Mouse (Mus musculus) CH12.LX (cell line): ENCODE data around the gene Pxt1.

Source experiments
- CHD2 ChIP-seq: IDR thresholded peaks from 2 replicates; pipeline ENCODE4 v1.6.1; 2011; ENCODE audit warnings: low read length, improper control_type of control experiment
- CTCF ChIP-seq, 2 experiments: IDR thresholded peaks in 1 of 2; conservative IDR thresholded peaks in 1 of 2; 2 replicates each; pipeline ENCODE4 v1.5.1; 2011 to 2012; ENCODE audit warnings: low read depth in 2 of 2, low read length in 2 of 2, improper control_type of control experiment in 1 of 2, inconsistent platforms in 1 of 2, mild to moderate bottlenecking in 1 of 2, moderate library complexity in 1 of 2
- EP300 ChIP-seq: IDR thresholded peaks from 2 replicates; pipeline ENCODE4 v1.6.1; 2011; ENCODE audit warnings: low read length, improper control_type of control experiment
- ETS1 ChIP-seq: conservative IDR thresholded peaks from 2 replicates; pipeline ENCODE4 v1.6.1; 2012; ENCODE audit warnings: low read depth, mild to moderate bottlenecking, inconsistent platforms, low read length, improper control_type of control experiment, moderate library complexity
- HCFC1 ChIP-seq: IDR thresholded peaks from 2 replicates; pipeline ENCODE4 v1.6.1; 2012; ENCODE audit warnings: low read depth, mild to moderate bottlenecking, inconsistent platforms, low read length, improper control_type of control experiment
- MAX ChIP-seq: IDR thresholded peaks from 2 replicates; pipeline ENCODE4 v1.6.1; 2011; ENCODE audit warnings: low read length, improper control_type of control experiment
- NELFE ChIP-seq: IDR thresholded peaks from 2 replicates; pipeline ENCODE4 v1.6.1; 2011; ENCODE audit warnings: low read depth, low read length, improper control_type of control experiment
- POLR2A ChIP-seq: IDR thresholded peaks from 2 replicates; pipeline ENCODE4 v1.6.1; 2011; ENCODE audit warnings: low read depth, mild to moderate bottlenecking, improper control_type of control experiment, low read length
- POLR2AphosphoS2 ChIP-seq: IDR thresholded peaks from 2 replicates; pipeline ENCODE4 v1.6.1; 2011; ENCODE audit warnings: low read depth, low read length, improper control_type of control experiment
- SIN3A ChIP-seq: IDR thresholded peaks from 2 replicates; pipeline ENCODE4 v1.6.1; 2012; ENCODE audit warnings: low read length, improper control_type of control experiment, inconsistent platforms
- USF1 ChIP-seq: IDR thresholded peaks from 2 replicates; pipeline ENCODE4 v1.6.1; 2014; ENCODE audit warnings: low read depth, mild to moderate bottlenecking, inconsistent platforms, low read length, improper control_type of control experiment

DNA sequence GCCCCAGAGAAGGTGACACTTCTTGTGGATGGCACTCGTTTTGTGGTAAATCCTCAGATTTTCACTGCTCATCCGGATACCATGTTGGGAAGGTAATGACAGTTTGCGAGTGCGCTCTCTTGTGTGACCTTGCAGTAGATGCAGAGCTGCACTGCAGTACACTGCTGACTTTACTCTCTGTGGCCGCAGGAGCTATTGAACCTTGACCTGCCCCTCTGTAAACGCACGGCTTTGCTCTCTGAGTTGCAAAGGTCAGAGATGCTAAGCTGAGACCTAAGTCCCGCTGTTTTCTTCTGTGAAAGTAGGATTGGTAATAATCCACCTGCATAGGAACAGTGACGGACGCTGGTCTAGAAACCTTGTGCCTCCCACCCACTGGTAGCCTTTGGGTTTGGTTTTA, 18.0 kb upstream of the Pxt1 start:
- no peak for TF ChIP-seq HCFC1
- TF ChIP-seq ETS1: no peak
- no peak for TF ChIP-seq CHD2
- no peak for TF ChIP-seq POLR2A
- no peak for TF ChIP-seq POLR2AphosphoS2
- no peak for TF ChIP-seq MAX
- TF ChIP-seq SIN3A: no peak
- TF ChIP-seq CTCF (conservative IDR thresholded peaks at IDR 0.05 in 1 of 2, IDR thresholded peaks at IDR 0.05 in 1 of 2; ENCODE audit: low read depth in 2 of 2, low read length in 2 of 2): no peak
- no peak for TF ChIP-seq NELFE
- TF ChIP-seq USF1: no peak
- TF ChIP-seq EP300: no peak
